Mouse (Mus musculus) c-Kit-positive CD71-negative TER-119-negative erythroid progenitor cells, embryonic 14.5 days (primary cell): ENCODE results near the gene Tmem266.

Source experiments
- DNase-seq: peaks from one replicate; pipeline ENCODE4 v3.0.0-alpha.2; 2013; ENCODE audit warnings: low read depth

The Tmem266 gene

GRCm38 (mm10) chr9:55451426-55451825 lies 124.7 kb downstream of the Tmem266 start:
- DNase-seq = no peak

GRCm38 (mm10) chr9:55452906-55453305 lies 126.2 kb downstream of the Tmem266 start:
- no peak for DNase-seq

GRCm38 (mm10) chr9:55453366-55453765 lies 126.7 kb downstream of the Tmem266 start:
- DNase-seq = no peak

GRCm38 (mm10) chr9:55468397-55468796 lies 141.7 kb downstream of the Tmem266 start:
- DNase-seq = peak; percentile 8

- no peak for DNase-seq
Observed at GRCm38 (mm10) chr9:55476084-55476483, 149.4 kb downstream of the Tmem266 start.

GRCm38 (mm10) chr9:55478699-55479098 lies 152.0 kb downstream of the Tmem266 start:
- no peak for DNase-seq

GRCm38 (mm10) chr9:55482116-55482515 lies 155.4 kb downstream of the Tmem266 start:
- DNase-seq = no peak
